Mouse (Mus musculus) ES-Bruce4 (cell line): ENCODE results near the gene Olig1.

Experiments used
- CTCF ChIP-seq: IDR thresholded peaks from one replicate; pipeline ENCODE4 v1.8.1; 2011; ENCODE audit warnings: low read depth, low read length
- POLR2A ChIP-seq: IDR thresholded peaks from one replicate; pipeline ENCODE4 v1.8.1; 2011; ENCODE audit warnings: low read length; ENCODE audit not compliant: insufficient read depth

DNA sequence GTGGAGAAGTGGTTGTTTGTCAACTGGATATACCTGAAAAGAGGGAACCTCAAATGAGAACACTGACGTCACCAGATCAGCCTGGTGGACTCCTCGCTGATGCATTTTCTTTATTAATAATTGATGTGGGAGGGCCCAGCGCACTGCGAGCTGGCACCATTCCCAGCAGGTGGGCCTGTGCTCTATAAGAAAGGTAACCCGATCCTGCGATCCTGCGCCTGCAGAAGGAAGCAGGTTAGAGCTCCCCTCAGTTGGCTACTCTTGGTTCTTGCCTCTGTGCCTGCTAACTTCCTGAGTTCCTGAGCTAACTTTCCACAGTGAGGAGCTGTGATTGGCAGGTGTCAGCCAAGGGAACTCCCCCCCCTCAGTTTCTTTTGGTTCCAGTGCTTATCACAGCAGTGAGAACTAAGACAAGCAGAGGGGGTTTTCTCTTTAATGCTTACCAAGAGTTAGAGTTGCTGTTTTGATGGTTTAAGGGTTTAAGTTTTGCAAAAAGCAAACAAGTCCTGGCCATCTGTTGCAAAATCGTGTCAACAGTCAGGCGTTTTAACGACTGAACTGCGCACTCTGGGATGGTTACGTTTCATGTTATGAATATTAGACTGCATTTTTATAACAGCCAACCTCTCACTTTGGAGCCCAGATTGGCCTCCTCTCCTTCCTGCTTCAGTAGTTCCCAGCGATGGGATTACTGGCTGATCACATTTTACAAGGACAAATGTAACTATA, 684 bp upstream of the Olig1 start:
- TF ChIP-seq CTCF (no peak), POLR2A (no peak)
